Mouse (Mus musculus) lung, adult 2 months (tissue): Measurements from ENCODE around the gene Ncoa4. TPM values are rescaled to one million over a fixed set of nuclear protein-coding genes. Genes with fewer than 3 reads are reported as not detected.
A peak's percentile ranks its signal among the peaks of the same experiment; 100 is the strongest.
"Not testable (repeated sequence)": the region's sequence is repeated elsewhere in the genome, so short reads cannot be mapped to it uniquely, and the experiment has no call there.

ENCODE experiments used
- DNase-seq: peaks from one replicate; pipeline ENCODE4 v3.0.0; 2022
- H3K4me1 ChIP-seq: fragments of 200-500 bp; 2 replicates; pipeline ENCODE4 v1.6.1; 2011; ENCODE audit warnings: low read length; ENCODE audit not compliant: control insufficient read depth, insufficient read depth
- H3K4me3 ChIP-seq: fragments of 200-500 bp; replicated peaks from 2 replicates; pipeline ENCODE3; 2011; ENCODE audit warnings: low read depth, mild to moderate bottlenecking, control low read depth, low read length; ENCODE audit errors: extremely low read depth
- CTCF ChIP-seq: fragments of 200-500 bp; IDR thresholded peaks from 2 replicates; pipeline ENCODE4 v1.5.1; 2011; ENCODE audit warnings: mild to moderate bottlenecking, low read length, control low read depth; ENCODE audit not compliant: insufficient read depth
- POLR2A ChIP-seq: fragments of 200-500 bp; IDR thresholded peaks from 2 replicates; pipeline ENCODE4 v1.6.1; 2011; ENCODE audit warnings: low read depth, mild to moderate bottlenecking, control low read depth, low read length, borderline replicate concordance; ENCODE audit errors: extremely low read depth
- WGBS: fragments of 180-500 bp; shearing (Covaris S2); methylation state at CpG from one replicate; pipeline ENCODE4 v1.1.7; 2018; 5-methylcytosine and 5-hydroxymethylcytosine counted together
- polyA plus RNA-seq: library from polyadenylated mRNA; depleted of rRNA; stranded (reverse); fragments of >200 nt; gene quantifications from 2 replicates; pipeline ENCODE4 v1.2.3, GENCODE M21; 2012; rRNA removed

The Ncoa4 gene
- polyA plus RNA-seq, 1 experiment, result 36.3 TPM

GRCm38 (mm10) chr14:32191926-32192325, 32.3 kb downstream of the Ncoa4 start:
- WGBS, result 88% methylated on average over 5 of the region's 5 CpGs
- DNase-seq, result no peak
- H3K4me1 ChIP-seq, result no peaks in the 10 kb centered on the region
- no peak for TF ChIP-seq POLR2A
- no peak for TF ChIP-seq CTCF
- no peak overlapping the region for H3K4me3 ChIP-seq

DNA sequence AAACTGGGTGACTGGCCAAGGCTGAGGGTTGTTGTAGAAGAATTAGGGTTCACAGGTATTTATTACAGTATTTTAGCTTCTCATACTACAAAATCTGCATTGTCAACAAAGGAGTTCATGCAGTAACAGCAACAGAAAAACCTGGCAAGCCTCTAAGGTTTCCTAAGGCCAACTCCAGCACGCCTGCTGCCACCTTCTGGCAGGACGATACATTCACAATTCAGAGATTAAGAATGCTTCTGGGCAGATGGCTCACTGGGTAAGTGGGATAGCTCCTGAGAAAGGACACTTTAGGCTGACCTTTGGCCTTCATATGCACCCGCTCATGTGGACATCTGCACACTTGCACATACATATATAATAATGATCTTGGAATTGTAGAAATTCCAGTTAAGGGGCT, 32.8 kb downstream of the Ncoa4 start:
- H3K4me3 ChIP-seq, result no peak overlapping the region
- WGBS, result 30% methylated on average over 3 of the region's 3 CpGs
- H3K4me1 ChIP-seq, result no peaks in the 10 kb centered on the region
- peak; percentile 46 for DNase-seq
- TF ChIP-seq CTCF (peak; percentile 86), POLR2A (no peak)

DNA sequence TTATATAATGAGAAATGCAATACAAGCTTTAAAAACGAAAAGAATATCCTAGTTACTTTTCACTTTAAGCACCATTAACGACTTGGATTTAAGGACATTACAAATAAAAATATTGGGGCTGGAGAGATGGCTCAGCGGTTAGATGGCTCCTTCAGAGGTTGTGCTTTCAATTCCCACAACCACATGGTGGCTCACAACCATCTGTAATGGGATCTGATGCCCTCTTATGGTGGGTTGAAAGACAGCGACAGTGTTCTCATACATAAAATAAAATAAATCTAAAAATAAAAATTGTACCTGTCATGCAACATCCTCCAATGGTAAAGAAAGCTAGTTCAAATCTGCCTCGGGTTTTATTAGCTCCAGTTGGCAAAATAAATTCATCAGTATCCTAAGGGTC, 33.9 kb downstream of the Ncoa4 start:
- not testable (repeated sequence) for H3K4me1 ChIP-seq, H3K4me3 ChIP-seq, DNase-seq
- WGBS, result 77% methylated on average over 5 of the region's 5 CpGs

- no peak for TF ChIP-seq CTCF
- no peak for TF ChIP-seq POLR2A
- no peak for DNase-seq
- H3K4me1 ChIP-seq, result peaks cover 11% of the 10 kb centered on the region
- WGBS, result under 1% methylated on average over 26 of the region's 26 CpGs
- peak overlapping the region; percentile 98 for H3K4me3 ChIP-seq
Observed at GRCm38 (mm10) chr14:32201354-32201753, 41.7 kb downstream of the Ncoa4 start.

DNA sequence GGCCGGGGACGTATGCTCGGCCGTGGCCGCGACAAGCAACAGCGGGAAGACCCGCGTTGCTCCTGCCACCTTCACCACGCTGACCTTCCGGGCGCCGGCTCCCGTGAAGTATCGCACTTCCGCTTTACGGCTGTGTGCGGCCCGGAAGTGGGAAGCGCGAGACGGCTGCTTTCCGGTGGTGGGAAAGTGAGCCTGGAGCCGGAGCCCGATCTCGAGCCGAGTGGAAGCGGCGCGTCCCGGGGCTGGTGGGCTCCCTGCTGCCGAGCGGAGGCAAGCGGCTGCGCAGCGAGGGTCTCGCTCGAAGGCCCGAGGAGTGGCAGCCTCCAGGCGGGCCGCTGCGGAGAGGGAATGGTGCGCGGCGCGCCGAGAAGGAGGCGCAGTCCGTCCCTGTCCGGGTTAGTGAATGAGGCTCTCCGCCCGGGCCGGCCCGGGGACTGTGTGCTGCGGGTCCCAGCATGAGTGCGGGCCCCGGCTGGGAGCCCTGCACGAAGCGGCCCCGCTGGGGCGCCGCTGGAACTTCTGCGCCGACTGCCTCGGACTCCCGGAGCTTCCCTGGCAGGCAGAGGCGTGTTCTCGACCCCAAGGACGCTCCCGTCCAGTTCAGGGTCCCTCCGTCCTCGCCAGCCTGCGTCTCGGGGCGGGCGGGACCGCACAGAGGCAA, 42.3 kb downstream of the Ncoa4 start, which contains the start of the genes Timm23 and Parg:
Timm23 (minus strand) TSS at position 108 of the 661 bp plus-strand sequence.
Parg (plus strand) TSS at position 159 of the 661 bp plus-strand sequence.
- H3K4me3 ChIP-seq, result peak within 1 kb of the TSS; percentile 99
- DNase-seq, result peak; percentile 81
- peaks cover 11% of the 10 kb centered on the region for H3K4me1 ChIP-seq
- WGBS, result under 1% methylated on average over 77 of the region's 77 CpGs
- TF ChIP-seq POLR2A (0 out of 2 replicates have a peak, but pooled peaks have one; percentile 46), CTCF (no peak)

DNA sequence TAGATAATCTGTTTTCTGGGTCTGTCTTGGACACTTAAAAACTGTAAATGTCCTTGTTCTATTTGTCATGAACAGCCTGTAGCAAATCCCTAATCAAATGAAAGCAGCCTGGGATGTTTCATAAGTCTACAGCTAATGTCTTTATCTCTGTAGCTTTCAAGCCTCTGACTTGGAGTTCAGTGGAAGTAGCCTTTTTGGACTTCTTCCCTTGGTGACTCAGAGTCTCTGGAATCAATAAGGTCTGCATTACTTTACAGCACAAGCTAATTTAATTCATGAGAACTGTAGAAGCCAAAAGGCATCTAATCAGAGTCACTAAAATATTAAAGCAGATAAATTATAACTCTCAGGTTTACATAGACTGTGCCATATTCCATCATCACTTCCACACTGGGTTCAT, 66.9 kb downstream of the Ncoa4 start:
- Histone ChIP-seq H3K4me1 (no peaks in the 10 kb centered on the region), H3K4me3 (no peak overlapping the region)
- TF ChIP-seq POLR2A (no peak), CTCF (no peak)
- DNase-seq, result no peak

DNA sequence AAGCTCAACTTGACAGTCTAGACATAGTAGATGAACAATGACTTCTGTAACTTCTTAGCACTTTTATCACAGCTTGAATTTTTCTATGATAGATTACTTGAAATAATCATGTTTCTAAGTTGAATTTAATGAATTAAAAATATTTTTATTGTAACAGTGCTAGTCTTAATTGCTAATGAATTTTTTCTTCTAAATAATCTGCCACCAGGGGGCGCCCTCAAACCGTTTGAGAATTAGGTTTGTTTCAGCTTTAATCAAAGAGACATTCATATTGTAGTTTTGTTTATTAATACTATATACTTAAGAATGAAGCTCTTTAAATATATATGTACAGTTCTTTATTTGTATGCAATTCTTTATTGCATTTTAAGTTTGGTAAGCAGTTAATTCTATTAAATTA, 69.3 kb downstream of the Ncoa4 start:
- DNase-seq, result peak; percentile 35
- Histone ChIP-seq H3K4me3 (no peak overlapping the region), H3K4me1 (no peaks in the 10 kb centered on the region)
- no peak for TF ChIP-seq POLR2A
- TF ChIP-seq CTCF, result no peak
- 0% methylated on average over 2 of the region's 2 CpGs for WGBS

Other genes with a start within 250 kb of the Ncoa4 start
- 9.3 and 10.8 TPM in 2 replicates for gene Galnt15, start 130.9 kb upstream of the Ncoa4 start, polyA plus RNA-seq
- 10.4 and 13.2 TPM in 2 replicates for gene Oxnad1, start 74.5 kb upstream of the Ncoa4 start, polyA plus RNA-seq
- gene Dph3, start 74.1 kb upstream of the Ncoa4 start, polyA plus RNA-seq, result 12.3 and 13.8 TPM in 2 replicates
- not detected in 2 replicates for gene Msmb, start 17.8 kb upstream of the Ncoa4 start, polyA plus RNA-seq
- 83.6 and 93.2 TPM in 2 replicates for gene Timm23, start 42.0 kb downstream of the Ncoa4 start, polyA plus RNA-seq
- 4.1 and 4.9 TPM in 2 replicates for gene Parg, start 42.1 kb downstream of the Ncoa4 start, polyA plus RNA-seq
- 0.93 and 1.3 TPM in 2 replicates for gene Ogdhl, start 162.2 kb downstream of the Ncoa4 start, polyA plus RNA-seq
- 8.4 and 9.1 TPM in 2 replicates for gene 1700024G13Rik, start 228.5 kb downstream of the Ncoa4 start, polyA plus RNA-seq